28 mouse cellular contexts compared by ENCODE assay signal in the genomic region with DNA sequence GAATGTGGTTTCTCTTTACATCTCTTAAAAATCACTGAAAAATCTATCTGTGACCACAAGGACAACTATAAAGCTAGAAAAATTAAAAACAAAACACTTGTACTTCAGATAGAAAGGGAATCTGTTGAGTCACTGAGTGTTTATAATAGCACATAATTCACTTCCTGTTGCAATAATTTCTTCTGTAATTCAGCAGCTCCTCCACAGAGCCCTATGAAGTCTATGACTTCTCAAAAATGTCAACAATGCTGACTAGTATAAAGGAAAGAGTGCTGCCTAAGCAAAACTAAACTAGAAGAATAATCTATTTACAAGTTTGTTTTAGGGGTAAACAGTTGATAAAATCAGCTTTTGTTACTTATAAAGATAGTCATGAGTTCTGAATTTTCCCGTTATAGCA.
DNase-seq lines count a peak whose midpoint lies in the region; ATAC-seq and TF ChIP-seq lines count a peak whose summit lies in the region.
"Had no signal": no experiment of that assay in that cellular context is flagged by ENCODE, and none has a peak within 500 bp of the region (broad histone marks: within the 10 kb centered on the region; RNA-seq: fewer than 3 reads in every experiment).

No protein-coding gene starts in this region.

- no peak overlapping the region for H3K27ac ChIP-seq in kidney, postnatal 0 days
- H3K27ac ChIP-seq in lung, embryonic 16.5 days (ENCODE audit: low read length) = no peak overlapping the region
- H3K27ac ChIP-seq in bone marrow macrophage, adult 2 months (ENCODE audit: insufficient read depth, low read depth, low read length) = peak overlapping the region; percentile 98
- H3K27ac ChIP-seq: embryonic facial prominence, embryonic 12.5 days; embryonic facial prominence, embryonic 15.5 days; forebrain, embryonic 12.5 days; forebrain, embryonic 15.5 days; heart, embryonic 15.5 days; hindbrain, embryonic 14.5 days; hindbrain, postnatal 0 days had no signal

- 87% methylated on average over 1 of the region's 1 CpGs for WGBS in kidney, postnatal 0 days
- 65% methylated on average over 1 of the region's 1 CpGs for WGBS in lung, embryonic 16.5 days

- H3K9ac ChIP-seq in kidney, postnatal 0 days (ENCODE audit: low read depth, low read length) = no peak overlapping the region
- H3K9ac ChIP-seq in lung, embryonic 16.5 days (ENCODE audit: low read length) = no peak overlapping the region
- H3K9ac ChIP-seq: embryonic facial prominence, embryonic 12.5 days; embryonic facial prominence, embryonic 15.5 days; forebrain, embryonic 12.5 days; forebrain, embryonic 15.5 days; heart, embryonic 12.5 days; heart, embryonic 15.5 days; hindbrain, embryonic 14.5 days had no signal

- no peaks in the 10 kb centered on the region for H3K36me3 ChIP-seq in kidney, postnatal 0 days (ENCODE audit: insufficient read depth, low read length)
- H3K36me3 ChIP-seq in lung, embryonic 16.5 days (ENCODE audit: control insufficient read depth, insufficient read depth, low read length) = no peaks in the 10 kb centered on the region
- H3K36me3 ChIP-seq: embryonic facial prominence, embryonic 12.5 days; embryonic facial prominence, embryonic 15.5 days; forebrain, embryonic 12.5 days; forebrain, embryonic 15.5 days; heart, embryonic 12.5 days; heart, embryonic 15.5 days had no signal

- no peak for ATAC-seq in kidney, postnatal 0 days (replicated peaks; ENCODE audit: low FRiP score, low read depth)
- 0 out of 2 replicates have a peak, but pooled peaks have one; percentile 52 for ATAC-seq in lung, embryonic 16.5 days (ENCODE audit: low read depth)
- ATAC-seq: forebrain, embryonic 15.5 days; hindbrain, postnatal 0 days; Patski had no signal

- H3K27me3 ChIP-seq in kidney, postnatal 0 days (ENCODE audit: insufficient read depth, low read length) = no peaks in the 10 kb centered on the region
- no peaks in the 10 kb centered on the region for H3K27me3 ChIP-seq in lung, embryonic 16.5 days (ENCODE audit: control insufficient read depth, insufficient read depth, low read depth, low read length)
- H3K27me3 ChIP-seq: embryonic facial prominence, embryonic 12.5 days; embryonic facial prominence, embryonic 15.5 days; forebrain, embryonic 12.5 days; forebrain, embryonic 15.5 days; heart, embryonic 12.5 days; heart, embryonic 15.5 days; Patski had no signal

- H3K4me1 ChIP-seq in kidney, postnatal 0 days (replicated peaks; ENCODE audit: insufficient read depth, low read length) = no peaks in the 10 kb centered on the region
- no peaks in the 10 kb centered on the region; the same call in 1 of the 2 replicates for H3K4me1 ChIP-seq in lung, embryonic 16.5 days (replicated peaks; ENCODE audit: control insufficient read depth, insufficient read depth, low read length)
- peaks cover 61% of the 10 kb centered on the region for H3K4me1 ChIP-seq in bone marrow macrophage, adult 2 months (ENCODE audit: control insufficient read depth, insufficient read depth, low read length)
- H3K4me1 ChIP-seq: embryonic facial prominence, embryonic 12.5 days; embryonic facial prominence, embryonic 15.5 days; forebrain, embryonic 15.5 days had no signal

- no peak for TF ChIP-seq CTCF in kidney, postnatal 0 days (IDR thresholded peaks at IDR 0.05; ENCODE audit: low read depth)
- no peak for TF ChIP-seq CTCF in bone marrow macrophage, adult 2 months (IDR thresholded peaks at IDR 0.05; ENCODE audit: low read depth, low read length)

- peak; percentile 49 for DNase-seq in kidney, postnatal 0 days (ENCODE audit: low spot score)
- DNase-seq in kidney, postnatal 25 days = no peak
- no peak for DNase-seq in lung, postnatal 36 days
- DNase-seq in 3T3-L1 (ENCODE audit: low read depth, low spot score) (peak; percentile 24), MN1 (ENCODE audit: low spot score) (no peak)
- no peak for DNase-seq in heart, postnatal 14 days
- DNase-seq: adrenal gland, postnatal 10 days; adrenal gland, postnatal 36 days; cerebellum, adult 11 months; cerebellum, adult 2 months; cerebellum, adult 9-11 months; cerebellum, postnatal 25 days; gastrocnemius, postnatal 14 days; heart, adult 18-20 months; heart, postnatal 10 days; heart, postnatal 4 days had no signal

- no peaks in the 10 kb centered on the region for H3K9me3 ChIP-seq in kidney, postnatal 0 days (replicated peaks; ENCODE audit: low read length)
- no peaks in the 10 kb centered on the region for H3K9me3 ChIP-seq in lung, embryonic 16.5 days (ENCODE audit: control insufficient read depth, low read length)
- H3K9me3 ChIP-seq: embryonic facial prominence, embryonic 12.5 days; embryonic facial prominence, embryonic 15.5 days; forebrain, embryonic 12.5 days; forebrain, embryonic 15.5 days; heart, embryonic 12.5 days; heart, embryonic 15.5 days had no signal

- intact Hi-C loops in heart, postnatal 14 days (cut with DNase I) = no loop called here

- no peak overlapping the region for H3K4me2 ChIP-seq in kidney, postnatal 0 days (ENCODE audit: low read length)
- no peak overlapping the region for H3K4me2 ChIP-seq in lung, embryonic 16.5 days (ENCODE audit: low read depth, low read length)
- H3K4me2 ChIP-seq: embryonic facial prominence, embryonic 12.5 days; embryonic facial prominence, embryonic 15.5 days; forebrain, embryonic 12.5 days; forebrain, embryonic 15.5 days; heart, embryonic 12.5 days; heart, embryonic 15.5 days; hindbrain, embryonic 14.5 days had no signal

- TF ChIP-seq POLR2A in bone marrow macrophage, adult 2 months (IDR thresholded peaks at IDR 0.05; ENCODE audit: borderline replicate concordance, low read depth, low read length) = no peak

- H3K4me3 ChIP-seq in kidney, postnatal 0 days (replicated peaks; ENCODE audit: low read depth, low read length) = no peak overlapping the region
- H3K4me3 ChIP-seq in lung, embryonic 16.5 days (ENCODE audit: low read length) = no peak overlapping the region
- no peak overlapping the region for H3K4me3 ChIP-seq in bone marrow macrophage, adult 2 months (ENCODE audit: insufficient read depth, low read length)
- H3K4me3 ChIP-seq: embryonic facial prominence, embryonic 12.5 days; embryonic facial prominence, embryonic 15.5 days; erythroblast, embryonic 14.5 days; forebrain, embryonic 12.5 days; forebrain, embryonic 15.5 days; heart, embryonic 12.5 days; heart, embryonic 15.5 days had no signal

Comparison
In these comparisons a context has a peak if more than half of its experiments do, and no peak if none do; other contexts are left out.
1. DNase-seq: peak in kidney, postnatal 0 days (single experiment) and 3T3-L1 (single experiment); none in kidney, postnatal 25 days (0 of 2), lung, postnatal 36 days (single experiment), MN1 (single experiment) and heart, postnatal 14 days (0 of 2).